Mouse (Mus musculus): Measurements from ENCODE around the gene Rusc2.

Gene Rusc2

GRCm38 (mm10) chr4:43384541-43384940 lies 2.8 kb downstream of the Rusc2 start:
- no peak for DNase-seq

DNA sequence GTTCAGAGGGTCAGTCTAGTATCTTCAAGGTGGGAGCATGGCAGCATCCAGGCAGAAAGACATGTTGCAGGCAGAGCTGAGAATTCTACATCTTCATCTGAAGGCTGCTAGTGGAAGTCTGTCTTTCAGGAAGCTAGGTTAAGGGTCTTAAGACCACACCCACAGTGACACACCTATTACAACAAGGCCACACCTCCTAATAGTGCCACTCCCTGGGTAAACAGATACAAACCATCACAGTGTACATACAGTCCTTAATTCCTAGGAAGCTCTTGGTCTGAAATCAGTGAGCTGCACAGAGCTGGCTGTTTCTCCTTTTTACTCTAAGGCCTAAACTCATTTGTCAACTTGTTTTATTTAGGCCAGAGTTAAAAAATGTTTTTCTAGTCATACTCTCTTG lies 5.2 kb downstream of the Rusc2 start:
- no peak for DNase-seq

DNA sequence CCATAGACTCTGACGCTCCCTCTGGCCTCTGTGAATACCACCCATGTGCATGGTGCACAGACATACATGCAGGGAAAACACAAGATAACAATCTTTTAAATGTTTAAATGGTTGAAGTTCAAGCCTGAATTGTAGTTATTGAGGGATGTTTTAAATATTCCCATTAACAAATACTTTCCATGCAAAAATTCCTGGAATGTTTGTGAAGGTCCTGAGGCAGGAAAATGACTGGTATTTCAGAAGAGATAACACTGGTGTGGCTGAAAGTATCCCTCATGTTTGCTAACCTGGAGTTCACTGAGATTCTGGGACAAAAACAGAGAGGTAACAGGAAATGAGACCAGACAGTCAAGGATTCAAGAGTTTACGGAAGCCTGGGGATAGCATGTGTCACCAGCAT lies 7.6 kb downstream of the Rusc2 start:
- no peak for DNase-seq

DNA sequence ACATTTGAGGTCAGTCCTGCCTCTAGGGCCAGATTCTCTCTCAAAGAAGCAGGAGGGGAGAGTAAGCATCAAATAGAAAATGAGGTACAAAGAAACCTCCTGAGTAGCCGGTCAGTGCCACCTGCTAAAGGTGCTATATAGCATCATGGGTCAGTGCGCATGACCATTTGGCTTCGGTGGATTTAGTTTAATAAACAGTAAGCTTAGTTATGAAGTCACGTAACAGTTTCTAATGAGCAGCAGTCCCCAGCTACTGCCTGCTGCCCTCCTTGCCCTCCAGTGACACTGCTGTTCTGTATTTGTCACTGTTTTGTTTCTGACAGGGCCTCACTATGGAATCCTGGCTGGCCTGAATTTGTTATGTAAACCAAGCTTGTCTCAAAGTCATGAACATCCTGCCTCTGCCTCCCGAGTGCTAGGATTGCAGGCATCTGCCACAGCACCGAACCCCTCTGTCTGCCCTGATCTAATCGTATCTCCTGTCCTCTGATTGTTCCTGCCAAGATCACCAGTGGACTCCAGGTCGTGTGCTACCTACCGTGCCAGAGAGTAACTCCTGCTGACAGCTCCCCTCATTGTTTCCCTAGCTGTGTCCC lies 8.2 kb downstream of the Rusc2 start:
- no peak for DNase-seq

DNA sequence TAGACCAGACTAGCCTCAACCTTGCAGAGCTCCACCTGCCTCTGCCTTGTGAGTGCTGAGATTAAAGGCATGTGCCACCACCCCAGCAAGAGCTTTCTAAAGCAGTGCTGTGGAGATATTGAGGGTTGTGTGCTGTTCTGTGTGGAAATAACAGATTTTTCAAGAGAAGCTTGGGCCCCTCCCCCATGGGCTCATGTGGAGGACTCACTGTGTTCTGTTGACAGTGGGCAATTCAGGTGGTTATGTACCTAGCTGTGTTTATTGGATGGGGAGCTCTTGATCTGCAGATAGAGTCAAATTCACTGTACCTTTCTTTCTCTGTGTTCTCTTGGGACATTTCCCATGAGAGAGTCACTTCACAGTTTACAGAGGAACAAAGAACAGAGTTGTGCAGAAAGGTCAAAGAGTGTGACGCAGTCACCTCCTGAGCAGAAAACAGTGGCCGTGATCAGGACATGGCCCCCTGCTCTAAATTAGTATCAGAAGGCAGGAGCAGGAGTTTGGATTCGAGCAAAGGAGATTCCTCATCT lies 9.8 kb downstream of the Rusc2 start:
- no peak for DNase-seq

DNA sequence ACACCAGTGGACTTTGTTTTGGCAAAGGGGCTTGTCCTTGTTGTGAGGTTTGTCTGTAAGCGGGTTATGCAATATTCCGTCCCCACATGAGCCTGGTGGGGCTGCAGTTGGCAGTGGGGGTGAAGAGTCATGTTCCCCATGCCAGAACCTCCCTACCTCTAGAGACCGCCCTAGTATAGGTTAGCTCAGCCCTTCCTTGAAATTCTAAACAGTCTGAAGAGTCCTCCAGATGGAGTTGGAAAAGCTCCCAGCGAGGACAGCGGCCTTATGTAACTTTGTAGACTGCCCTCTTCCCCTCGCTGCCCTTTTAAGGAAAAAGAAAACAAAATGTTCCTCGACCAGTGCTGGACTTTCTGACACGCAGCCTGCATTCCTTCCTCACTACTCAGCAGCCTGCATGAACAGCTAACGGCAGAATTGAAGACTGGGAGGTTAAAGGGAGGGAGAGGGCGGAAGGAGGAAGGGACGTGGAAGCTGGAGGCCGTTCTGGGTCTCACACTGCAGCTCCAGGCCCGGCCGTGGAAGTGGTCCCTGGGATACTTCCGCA lies 12.6 kb downstream of the Rusc2 start:
- no peak for DNase-seq

GRCm38 (mm10) chr4:43395147-43395546 lies 13.4 kb downstream of the Rusc2 start:
- DNase-seq: no peak

- DNase-seq: no peak
These were observed 14.1 kb downstream of the Rusc2 start for GRCm38 (mm10) chr4:43395836-43396235.

DNA sequence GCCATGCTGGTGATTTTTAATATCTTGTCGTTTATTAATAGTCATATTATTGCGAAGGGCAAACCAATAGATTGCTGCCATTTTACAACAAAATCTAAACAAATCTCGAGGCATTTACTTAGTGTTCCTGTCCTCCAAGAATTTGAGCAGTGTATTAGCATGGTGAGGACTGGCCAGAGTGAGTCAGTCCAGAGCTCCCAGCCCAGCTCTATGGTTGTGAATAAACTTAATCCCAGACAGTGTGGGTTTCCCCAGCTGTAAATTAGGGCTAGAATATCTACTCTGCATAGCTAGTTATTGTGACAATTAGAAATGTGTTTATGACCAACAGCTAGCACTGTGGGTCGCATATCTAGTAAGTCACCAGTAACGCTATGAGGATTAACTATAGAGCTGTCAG lies 14.6 kb downstream of the Rusc2 start:
- DNase-seq: no peak

GRCm38 (mm10) chr4:43398014-43398413 lies 16.2 kb downstream of the Rusc2 start:
- DNase-seq: no peak

DNA sequence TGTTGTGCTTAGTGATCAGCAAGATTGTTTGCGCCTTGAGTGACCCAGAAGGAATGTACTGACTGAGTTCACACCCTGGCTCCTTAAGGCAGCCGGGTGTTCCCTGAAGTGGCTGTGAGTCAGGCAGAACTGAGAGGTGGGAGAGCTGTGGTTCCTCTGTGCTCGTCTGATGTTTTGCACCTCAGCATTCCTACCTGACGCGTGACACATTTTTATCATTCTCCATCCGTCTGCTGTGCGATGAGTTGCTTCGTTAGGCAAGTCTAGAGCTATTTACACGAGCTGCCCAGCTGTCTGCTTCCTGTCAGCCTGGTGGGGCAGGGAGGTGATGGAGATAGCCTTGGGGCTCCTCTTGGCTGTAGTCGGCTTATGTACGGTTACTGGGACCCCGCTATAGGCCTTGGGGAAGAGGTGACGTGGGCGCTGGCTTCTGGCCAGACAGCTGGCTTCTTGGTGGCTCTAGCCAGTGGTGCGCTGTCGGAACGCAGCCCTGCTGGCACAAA lies 17.1 kb downstream of the Rusc2 start:
- no peak for DNase-seq

GRCm38 (mm10) chr4:43399391-43400131 lies 17.8 kb downstream of the Rusc2 start:
- no peak for DNase-seq

DNA sequence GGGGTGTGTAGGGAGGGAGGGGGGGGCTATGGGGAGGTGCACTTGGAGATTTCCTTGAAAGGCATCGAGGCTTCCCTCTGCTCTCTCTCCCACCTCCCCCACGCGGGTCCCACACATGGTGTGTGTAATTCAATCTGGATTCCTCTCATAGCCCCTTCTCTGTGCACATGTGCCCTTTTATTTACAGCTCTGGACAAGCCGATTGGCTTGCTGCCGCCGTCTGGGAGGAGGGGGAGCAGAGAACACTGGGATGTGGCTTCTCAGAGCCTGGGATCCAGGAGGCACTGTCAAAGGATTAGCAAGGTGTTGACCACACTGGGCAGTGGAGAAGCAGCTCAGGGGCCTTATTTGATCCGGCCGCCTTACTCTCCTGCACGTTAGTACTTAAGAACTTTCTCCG lies 19.2 kb downstream of the Rusc2 start:
- no peak for DNase-seq

- no peak for DNase-seq
These were observed 19.7 kb downstream of the Rusc2 start for GRCm38 (mm10) chr4:43401486-43401885.

DNA sequence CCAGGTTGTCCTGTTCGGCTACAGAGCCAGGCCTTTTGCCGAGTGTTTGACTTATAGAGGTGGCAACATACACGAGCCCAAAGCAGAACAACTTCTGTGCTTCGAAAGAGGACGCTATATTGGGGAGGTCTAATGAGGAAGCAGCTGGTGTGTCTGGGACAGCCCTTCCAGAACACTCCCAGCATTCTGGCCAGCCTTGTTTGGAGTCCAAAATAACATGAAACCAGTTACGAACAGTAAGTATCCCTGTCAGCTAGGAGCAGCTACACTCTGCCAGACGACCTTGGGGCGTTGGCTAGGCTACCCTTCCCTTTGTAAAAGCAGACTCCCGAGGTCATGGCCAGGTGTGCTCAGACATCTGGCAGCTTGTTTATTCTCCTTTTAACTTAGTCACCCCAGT lies 20.4 kb downstream of the Rusc2 start:
- DNase-seq: no peak

DNA sequence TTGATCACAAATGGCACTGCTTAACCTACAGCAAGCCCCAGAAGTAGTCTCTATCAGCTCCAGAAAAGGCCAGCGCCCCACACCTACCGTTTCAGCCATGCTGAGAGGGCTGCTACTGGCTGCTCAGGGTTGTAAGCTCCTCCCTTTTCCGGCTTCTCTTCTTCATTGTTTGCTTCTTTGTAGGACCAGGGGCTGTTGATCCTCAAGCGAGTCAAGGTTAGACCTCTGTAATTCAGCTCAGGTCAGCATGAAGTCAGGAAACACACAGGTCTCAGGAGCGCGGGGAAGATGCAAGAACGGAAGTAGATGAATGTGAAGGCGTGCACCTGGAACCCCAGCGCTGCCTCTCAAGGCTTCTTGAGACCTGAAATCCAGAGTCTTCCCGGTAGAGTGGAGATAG lies 22.9 kb downstream of the Rusc2 start:
- DNase-seq: no peak

- no peak for DNase-seq
These were observed 24.6 kb downstream of the Rusc2 start for GRCm38 (mm10) chr4:43406162-43406971.

DNA sequence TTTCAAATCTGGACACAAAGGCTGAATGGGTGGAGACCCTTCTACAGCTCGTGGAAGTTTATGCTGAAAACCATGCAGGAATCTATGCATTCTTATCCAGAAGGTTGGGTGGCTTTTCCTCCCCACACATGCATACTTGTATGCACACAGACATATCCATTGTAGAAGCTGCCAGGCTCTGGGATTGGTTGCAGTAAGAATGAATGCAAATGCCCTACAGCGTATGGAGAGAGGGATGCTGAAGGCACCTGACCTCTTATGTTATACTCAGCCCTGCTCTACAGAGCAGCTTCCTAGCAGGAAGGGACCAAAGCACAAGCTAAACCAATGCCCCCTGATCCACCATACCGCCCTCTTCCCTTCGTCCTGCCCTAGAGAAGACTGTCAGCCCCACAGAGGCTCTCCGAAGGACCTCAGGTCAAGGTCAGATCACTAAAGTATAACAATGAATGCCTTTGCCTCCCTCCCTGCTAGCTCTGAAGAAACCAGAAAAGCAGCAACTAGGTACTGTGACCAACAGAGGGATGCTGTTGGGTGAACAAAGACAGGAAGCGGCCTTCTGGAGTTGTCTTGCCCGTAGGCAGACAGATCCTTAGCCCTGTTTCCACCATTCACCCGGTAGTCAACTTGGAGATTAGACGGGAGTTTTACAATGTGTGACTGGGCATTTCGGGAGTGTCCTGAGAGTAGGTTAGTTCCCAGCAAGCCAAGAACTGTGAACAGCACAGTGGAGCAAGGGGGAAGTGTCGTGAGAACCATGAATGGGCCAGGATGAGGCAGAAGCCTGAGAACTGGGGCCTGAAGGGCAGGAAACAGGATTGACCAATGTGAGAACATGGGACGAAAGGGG lies 25.5 kb downstream of the Rusc2 start:
- no peak for DNase-seq

DNA sequence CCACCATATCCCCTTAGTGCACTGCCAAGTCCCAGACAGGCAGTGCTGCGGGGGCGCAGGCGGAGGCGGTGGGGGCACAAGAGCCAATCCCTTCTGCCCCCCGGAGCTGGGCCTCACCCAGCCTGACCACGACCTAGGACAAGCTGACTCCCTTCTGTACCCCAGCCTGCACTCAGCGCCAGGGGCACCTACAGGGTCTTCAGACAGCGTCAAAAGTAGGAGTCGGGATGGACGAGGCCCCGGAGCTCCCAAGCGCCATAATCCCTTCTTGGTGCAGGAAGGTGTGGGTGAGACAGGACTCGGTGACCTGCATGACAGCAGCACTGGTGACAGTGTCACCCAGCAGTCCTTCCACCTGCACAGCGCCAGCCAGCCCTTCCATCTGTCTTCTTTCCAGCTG lies 33.0 kb downstream of the Rusc2 start:
- no peak for DNase-seq

DNA sequence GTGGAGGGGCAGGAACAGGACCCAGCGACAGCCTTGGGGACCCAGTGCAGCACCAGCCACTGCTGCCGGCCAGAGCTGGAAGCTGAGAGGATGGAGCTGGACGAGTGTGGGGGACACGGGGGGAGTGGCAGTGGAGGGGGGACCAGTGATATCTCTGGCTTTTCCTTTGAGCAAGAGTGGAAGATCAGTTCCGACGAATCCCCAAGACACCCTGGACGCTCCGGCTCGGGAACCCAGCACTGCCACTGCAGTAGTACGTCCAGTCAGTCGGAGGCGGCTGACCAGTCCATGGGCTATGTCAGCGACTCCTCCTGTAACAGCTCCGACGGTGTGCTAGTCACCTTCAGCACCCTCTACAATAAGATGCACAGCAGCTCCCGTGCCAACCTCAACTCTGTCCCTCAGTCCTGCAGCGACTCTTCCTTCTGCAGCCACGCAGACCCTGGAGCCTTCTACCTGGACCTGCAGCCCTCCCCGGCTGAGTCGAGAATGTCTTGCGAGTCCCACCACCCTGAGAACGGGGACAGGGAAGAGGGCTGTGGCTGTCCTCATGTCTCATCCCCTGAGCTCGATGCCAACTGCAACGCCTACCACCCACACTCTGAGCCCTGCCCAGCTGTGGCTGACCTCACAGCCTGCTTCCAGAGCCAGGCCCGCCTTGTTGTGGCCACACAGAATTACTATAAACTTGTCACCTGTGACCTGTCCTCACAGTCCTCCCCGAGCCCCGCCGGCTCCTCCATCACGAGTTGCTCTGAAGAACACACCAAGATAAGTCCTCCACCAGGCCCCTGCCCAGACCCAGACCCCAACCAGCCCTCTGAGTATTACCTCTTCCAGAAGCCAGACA lies 33.7 kb downstream of the Rusc2 start:
- DNase-seq: no peak

DNA sequence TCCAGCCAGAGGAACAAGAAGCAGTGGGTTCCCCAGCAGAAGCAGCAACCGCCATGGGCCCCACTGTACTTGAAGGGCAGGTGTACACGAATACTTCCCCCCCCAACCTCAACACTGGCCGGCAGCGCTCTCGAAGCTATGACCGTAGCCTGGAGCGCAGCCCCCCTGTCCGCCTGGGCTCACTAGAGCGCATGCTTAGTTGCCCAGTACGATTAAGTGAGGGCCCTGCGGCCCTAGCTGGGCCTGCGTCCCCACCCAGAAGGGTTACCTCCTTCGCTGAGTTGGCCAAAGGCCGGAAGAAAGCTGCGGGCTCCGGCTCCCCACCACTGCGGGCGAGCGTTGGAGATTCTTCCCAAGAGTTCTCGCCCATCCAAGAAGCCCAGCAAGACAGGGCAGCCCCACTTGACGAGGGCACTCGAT lies 34.3 kb downstream of the Rusc2 start:
- no peak for DNase-seq

Measured in thymus, postnatal 25 days (tissue).